Mouse (Mus musculus) small intestine, adult 2 months (tissue): Measurements from ENCODE around the gene Dot1l. TPM values are rescaled to one million over a fixed set of nuclear protein-coding genes. Genes with fewer than 3 reads are reported as not detected.
A peak's percentile ranks its signal among the peaks of the same experiment; 100 is the strongest.

Source experiments
- H3K27ac ChIP-seq: fragments of 200-500 bp; 2 replicates; pipeline ENCODE4 v1.5.1; 2012; ENCODE audit warnings: low read depth, low read length, control low read depth, inconsistent platforms; ENCODE audit not compliant: insufficient read depth
- H3K27me3 ChIP-seq: fragments of 200-500 bp; 2 replicates; pipeline ENCODE4 v1.6.1; 2012; ENCODE audit warnings: mild to moderate bottlenecking, moderate library complexity, low read length, inconsistent platforms; ENCODE audit not compliant: control insufficient read depth, insufficient read depth
- H3K36me3 ChIP-seq: fragments of 200-500 bp; 2 replicates; pipeline ENCODE4 v1.6.1; 2012; ENCODE audit warnings: mild to moderate bottlenecking, low read length, control low read depth, inconsistent platforms; ENCODE audit not compliant: control insufficient read depth, insufficient read depth
- H3K4me1 ChIP-seq: fragments of 200-500 bp; 2 replicates; pipeline ENCODE4 v1.6.1; 2012; ENCODE audit warnings: low read length, inconsistent platforms, mixed read lengths; ENCODE audit not compliant: control insufficient read depth, insufficient read depth, insufficient read length
- H3K4me3 ChIP-seq: fragments of 200-500 bp; 2 replicates; pipeline ENCODE4 v1.5.1; 2012; ENCODE audit warnings: low read depth, mild to moderate bottlenecking, control low read depth, inconsistent platforms, low read length, moderate library complexity
- CTCF ChIP-seq: fragments of 200-500 bp; IDR thresholded peaks from 2 replicates; pipeline ENCODE4 v1.5.1; 2012; ENCODE audit warnings: low read depth, mild to moderate bottlenecking, control low read depth, inconsistent platforms, low read length, moderate library complexity, mixed read lengths; ENCODE audit not compliant: insufficient replicate concordance, insufficient read length; ENCODE audit errors: extremely low read depth
- POLR2A ChIP-seq: fragments of 200-500 bp; IDR thresholded peaks from 2 replicates; pipeline ENCODE4 v1.6.1; 2012; ENCODE audit warnings: low read depth, mild to moderate bottlenecking, control low read depth, inconsistent platforms, low read length, moderate library complexity
- WGBS: fragments of 180-500 bp; shearing (Covaris S2); methylation state at CpG from one replicate; pipeline ENCODE4 v1.1.7; 2018; 5-methylcytosine and 5-hydroxymethylcytosine counted together
- polyA plus RNA-seq: library from polyadenylated mRNA; depleted of rRNA; stranded (reverse); fragments of >200 nt; gene quantifications from 2 replicates; pipeline ENCODE4 v1.2.3, GENCODE M21; 2012

The Dot1l gene
- polyA plus RNA-seq, 1 experiment, result 83.7 TPM

DNA sequence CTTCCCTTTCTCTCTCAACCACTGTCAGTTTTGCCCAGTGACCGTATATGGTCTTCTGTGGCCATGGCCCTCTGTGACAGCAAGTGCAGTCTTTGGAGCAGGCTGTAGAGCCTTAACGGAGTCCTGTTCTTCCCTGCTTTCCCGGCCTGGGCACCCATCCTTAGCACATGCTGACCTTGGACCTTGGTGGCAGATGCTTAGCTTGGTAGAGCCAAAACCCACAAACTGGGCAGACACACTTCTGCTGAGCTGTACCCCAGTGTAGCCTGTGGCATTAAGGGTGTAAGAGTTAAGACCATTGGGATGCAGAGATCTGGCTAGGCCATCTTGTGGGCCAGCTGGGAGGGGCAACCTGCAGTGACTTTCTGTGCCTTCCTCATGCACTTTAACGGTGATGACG, 18.8 kb downstream of the Dot1l start:
- 83% methylated on average over 5 of the region's 5 CpGs for WGBS
- TF ChIP-seq POLR2A, result no peak
- no peak for TF ChIP-seq CTCF

DNA sequence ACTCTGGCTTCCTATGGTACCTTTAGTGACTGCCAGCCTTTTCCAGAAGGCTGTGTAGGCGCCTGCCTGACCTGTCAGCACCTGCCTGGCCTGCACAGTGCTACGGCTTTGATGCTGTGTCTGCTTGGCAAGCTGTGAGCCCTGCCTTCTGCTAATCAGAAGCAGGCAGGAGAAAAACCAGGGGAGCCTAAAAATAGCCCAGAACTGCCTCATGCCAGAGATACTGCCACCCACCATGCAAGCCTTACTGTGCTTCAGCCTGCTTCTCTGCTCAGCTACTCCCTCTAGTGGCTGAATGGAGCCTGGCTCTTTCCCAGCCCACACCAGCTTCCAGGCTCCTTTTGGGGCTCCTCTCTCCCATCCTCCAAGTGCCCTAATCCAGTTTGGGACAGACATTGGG, 19.5 kb downstream of the Dot1l start:
- WGBS, result 50% methylated on average over 2 of the region's 2 CpGs
- H3K36me3 ChIP-seq, result peaks cover 93% of the 10 kb centered on the region
- no peaks in the 10 kb centered on the region for H3K27me3 ChIP-seq
- TF ChIP-seq CTCF (peak; percentile 96; the same call in 1 of the 2 replicates), POLR2A (no peak)
- no peak overlapping the region for H3K4me3 ChIP-seq
- H3K27ac ChIP-seq, result no peak overlapping the region; the same call in 1 of the 2 replicates
- peaks cover 3% of the 10 kb centered on the region; the same call in 1 of the 2 replicates for H3K4me1 ChIP-seq

More for the DNA sequence above, 18.8 kb downstream of the Dot1l start:
- no peaks in the 10 kb centered on the region for H3K27me3 ChIP-seq
- no peak overlapping the region for H3K4me3 ChIP-seq
- no peak overlapping the region; the same call in 1 of the 2 replicates for H3K27ac ChIP-seq
- H3K36me3 ChIP-seq, result peaks cover 91% of the 10 kb centered on the region
- peaks cover 3% of the 10 kb centered on the region; the same call in 1 of the 2 replicates for H3K4me1 ChIP-seq

DNA sequence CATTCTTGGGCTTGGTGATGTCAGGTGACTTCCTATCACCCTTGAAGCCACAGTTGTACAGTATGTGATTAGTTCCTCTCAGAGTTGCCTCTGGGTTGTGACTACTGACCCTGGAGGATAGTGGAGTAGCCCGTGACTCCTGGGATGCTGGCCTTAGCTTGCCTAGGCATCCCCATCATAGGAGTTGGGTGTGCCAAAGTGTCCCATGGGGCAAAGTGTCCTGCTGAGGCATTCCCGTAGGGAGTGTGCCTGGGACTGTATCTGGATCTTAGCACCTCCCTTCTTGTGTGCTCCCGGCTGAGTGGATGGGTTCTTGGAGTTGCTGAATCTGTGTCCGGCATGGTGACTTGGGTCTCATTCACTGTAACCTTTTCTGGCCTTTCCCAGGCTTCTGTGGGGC, 20.0 kb downstream of the Dot1l start:
- WGBS, result 86% methylated on average over 4 of the region's 4 CpGs
- no peak overlapping the region for H3K27ac ChIP-seq
- TF ChIP-seq POLR2A (no peak), CTCF (no peak)
- no peak overlapping the region for H3K4me3 ChIP-seq
- H3K36me3 ChIP-seq, result peaks cover 91% of the 10 kb centered on the region
- peaks cover 3% of the 10 kb centered on the region; the same call in 1 of the 2 replicates for H3K4me1 ChIP-seq
- H3K27me3 ChIP-seq, result no peaks in the 10 kb centered on the region

- Histone ChIP-seq H3K4me3 (no peak overlapping the region), H3K27ac (no peak overlapping the region), H3K27me3 (no peaks in the 10 kb centered on the region), H3K36me3 (peaks cover 90% of the 10 kb centered on the region), H3K4me1 (peaks cover 3% of the 10 kb centered on the region; the same call in 1 of the 2 replicates)
- TF ChIP-seq CTCF (no peak), POLR2A (no peak)
- 94% methylated on average over 4 of the region's 4 CpGs for WGBS
These were observed 20.7 kb downstream of the Dot1l start for GRCm38 (mm10) chr10:80775731-80776130.

- Histone ChIP-seq H3K27me3 (no peaks in the 10 kb centered on the region), H3K4me3 (no peak overlapping the region), H3K36me3 (peaks cover 90% of the 10 kb centered on the region), H3K4me1 (peaks cover 3% of the 10 kb centered on the region; the same call in 1 of the 2 replicates), H3K27ac (no peak overlapping the region)
- no peak for TF ChIP-seq POLR2A
- TF ChIP-seq CTCF, result no peak
- WGBS, result 88% methylated on average over 6 of the region's 6 CpGs
These were observed 21.4 kb downstream of the Dot1l start for GRCm38 (mm10) chr10:80776358-80776869.

GRCm38 (mm10) chr10:80777123-80777522, 22.1 kb downstream of the Dot1l start:
- Histone ChIP-seq H3K4me3 (no peak overlapping the region), H3K36me3 (peaks cover 91% of the 10 kb centered on the region), H3K27ac (no peak overlapping the region), H3K27me3 (no peaks in the 10 kb centered on the region), H3K4me1 (peaks cover 3% of the 10 kb centered on the region; the same call in 1 of the 2 replicates)
- WGBS, result 94% methylated on average over 5 of the region's 5 CpGs
- TF ChIP-seq POLR2A (no peak), CTCF (no peak)

GRCm38 (mm10) chr10:80779565-80779964, 24.6 kb downstream of the Dot1l start:
- Histone ChIP-seq H3K27me3 (no peaks in the 10 kb centered on the region), H3K36me3 (peaks cover 91% of the 10 kb centered on the region), H3K27ac (no peak overlapping the region), H3K4me1 (no peaks in the 10 kb centered on the region), H3K4me3 (no peak overlapping the region)
- TF ChIP-seq POLR2A (no peak), CTCF (no peak)
